Mouse (Mus musculus) hindbrain, postnatal 0 days (tissue): ENCODE data around the gene Inpp5a. TPM values are rescaled to one million over a fixed set of nuclear protein-coding genes. Genes with fewer than 3 reads are reported as not detected.

Experiments used
- ATAC-seq: fragments of 200-750 bp; cut with Nextera tagmentation; 2 replicates; pipeline ENCODE4 v1.8.0; 2017; ENCODE audit warnings: mild to moderate bottlenecking, moderate TSS enrichment, moderate library complexity
- DNase-seq: peaks from one replicate; pipeline ENCODE4 v3.0.0-alpha.2; 2015; ENCODE audit warnings: low spot score
- H3K27ac ChIP-seq: fragments of 300-500 bp; sonication (generic); 2 replicates; pipeline ENCODE4 v1.5.1; 2014; ENCODE audit warnings: mild to moderate bottlenecking
- H3K27me3 ChIP-seq: fragments of 300-500 bp; sonication (generic); 2 replicates; pipeline ENCODE4 v1.6.1; 2014; ENCODE audit warnings: low read length, mixed read lengths; ENCODE audit not compliant: insufficient read depth
- H3K36me3 ChIP-seq: fragments of 300-500 bp; sonication (generic); 2 replicates; pipeline ENCODE4 v1.6.1; 2014; ENCODE audit warnings: low read length, mixed read lengths; ENCODE audit not compliant: insufficient read depth
- H3K4me1 ChIP-seq: fragments of 300-500 bp; sonication (generic); 2 replicates; pipeline ENCODE4 v1.6.1; 2014; ENCODE audit warnings: antibody characterized with exemption, low read length, mixed read lengths; ENCODE audit not compliant: insufficient read depth
- H3K4me2 ChIP-seq: fragments of 300-500 bp; sonication (generic); 2 replicates; pipeline ENCODE4 v1.6.1; 2014; ENCODE audit warnings: low read depth, mild to moderate bottlenecking, low read length, moderate library complexity, mixed read lengths
- H3K4me3 ChIP-seq: fragments of 300-500 bp; sonication (generic); 2 replicates; pipeline ENCODE4 v1.5.1; 2014; ENCODE audit warnings: low read length
- H3K9ac ChIP-seq: fragments of 300-500 bp; sonication (generic); replicated peaks from 2 replicates; pipeline ENCODE4 v1.6.1; 2014; ENCODE audit warnings: mild to moderate bottlenecking, low read length, moderate library complexity, mixed read lengths
- H3K9me3 ChIP-seq: fragments of 300-500 bp; sonication (generic); 2 replicates; pipeline ENCODE4 v1.6.1; 2016; ENCODE audit warnings: low read length, mixed read lengths
- CTCF ChIP-seq: IDR thresholded peaks from 2 replicates; pipeline ENCODE4 v1.5.1; 2016; ENCODE audit warnings: antibody characterized with exemption, control low read depth, low read depth
- WGBS: fragments of 180-500 bp; shearing (Covaris S2); extraction: QIAGEN DNeasy Blood & Tissue Kit; methylation state at CpG from one replicate; pipeline ENCODE4 v1.1.7; 2014; 5-methylcytosine and 5-hydroxymethylcytosine counted together
- polyA plus RNA-seq: library from polyadenylated mRNA; unstranded; fragments of >200 nt; fragmentation: Nextera tagmentation; extraction: Ambion mirVana; gene quantifications from 2 replicates; pipeline ENCODE4 v1.2.1, GENCODE M21; 2015
- total RNA-seq: library from RNA; depleted of rRNA; stranded (reverse); fragments of >200 nt; gene quantifications from 2 replicates; pipeline ENCODE4 v1.2.3, GENCODE M21; 2014; rRNA removed

Gene Inpp5a
- total RNA-seq, result 16.6 and 17.5 TPM in 2 replicates
- 23.6 and 25.3 TPM in 2 replicates for polyA plus RNA-seq

DNA sequence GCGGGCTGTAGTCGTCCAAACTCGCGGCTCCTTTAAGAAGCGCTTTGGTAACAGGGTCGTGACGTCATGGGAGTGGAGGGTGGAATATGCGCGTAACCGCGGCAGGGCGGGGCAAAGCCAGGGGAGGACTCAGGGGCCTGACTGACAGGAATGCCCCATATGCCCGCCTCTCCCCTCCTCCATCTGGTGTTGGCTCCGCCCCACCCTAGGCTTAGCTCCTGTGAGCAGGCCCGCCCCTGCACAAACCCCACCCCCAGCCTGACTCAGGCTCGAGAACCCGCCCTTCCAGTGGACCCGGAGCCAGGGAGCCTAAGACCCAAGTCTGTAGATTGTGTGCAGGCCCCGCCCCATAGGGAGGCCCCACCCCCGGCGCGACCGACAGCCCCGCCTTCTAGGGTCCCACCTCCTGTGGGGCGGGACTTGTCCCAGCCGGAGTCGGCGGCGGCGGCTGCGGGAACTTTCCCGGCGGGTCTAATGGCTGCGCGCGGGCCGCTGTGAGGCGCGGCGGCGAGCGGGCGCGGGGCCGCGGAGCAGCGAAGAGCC lies at the start of gene Inpp5a:
Inpp5a (plus strand) TSS at position 440 of the 543 bp plus-strand sequence.
- no peaks in the 10 kb centered on the region for H3K9me3 ChIP-seq
- TF ChIP-seq CTCF, result no peak
- ATAC-seq (peak; percentile 99), DNase-seq (peak; percentile 99)
- no peaks in the 10 kb centered on the region for H3K36me3 ChIP-seq
- peak within 1 kb of the TSS; percentile 83 for H3K27ac ChIP-seq
- peak within 1 kb of the TSS; percentile 89 for H3K9ac ChIP-seq
- H3K4me2 ChIP-seq, result peak within 1 kb of the TSS; percentile 83
- under 1% methylated on average over 41 of the region's 47 CpGs for WGBS
- H3K4me1 ChIP-seq, result peaks cover 38% of the 10 kb centered on the region
- H3K4me3 ChIP-seq, result peak within 1 kb of the TSS; percentile 87
- H3K27me3 ChIP-seq, result no peaks in the 10 kb centered on the region

DNA sequence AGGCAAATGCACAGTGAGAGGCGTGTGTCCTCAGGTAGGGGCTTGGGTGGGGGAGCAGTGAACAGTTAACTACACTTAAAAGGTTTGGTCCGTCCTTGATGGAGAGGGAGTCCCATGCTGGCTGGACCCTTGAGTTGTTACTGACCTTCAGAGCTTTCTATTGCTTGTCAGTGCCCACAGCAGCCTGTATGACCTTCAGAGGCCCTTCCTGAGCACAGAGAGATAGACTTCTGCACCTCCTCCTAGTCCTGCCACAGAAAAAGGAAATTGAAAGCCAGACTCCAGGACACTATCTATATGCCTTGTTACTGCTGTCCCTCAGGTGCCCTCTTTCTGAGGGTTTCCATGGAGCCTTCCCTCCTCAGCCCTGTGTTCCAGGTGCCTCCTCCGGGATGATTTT lies 49.7 kb upstream of the Inpp5a start:
- Histone ChIP-seq H3K27ac (no peak overlapping the region), H3K4me3 (no peak overlapping the region), H3K27me3 (no peaks in the 10 kb centered on the region), H3K9me3 (no peaks in the 10 kb centered on the region), H3K36me3 (no peaks in the 10 kb centered on the region), H3K4me1 (no peaks in the 10 kb centered on the region), H3K4me2 (no peak overlapping the region), H3K9ac (no peak overlapping the region)
- 78% methylated on average over 3 of the region's 3 CpGs for WGBS
- TF ChIP-seq CTCF, result no peak
- ATAC-seq (no peak), DNase-seq (no peak)

DNA sequence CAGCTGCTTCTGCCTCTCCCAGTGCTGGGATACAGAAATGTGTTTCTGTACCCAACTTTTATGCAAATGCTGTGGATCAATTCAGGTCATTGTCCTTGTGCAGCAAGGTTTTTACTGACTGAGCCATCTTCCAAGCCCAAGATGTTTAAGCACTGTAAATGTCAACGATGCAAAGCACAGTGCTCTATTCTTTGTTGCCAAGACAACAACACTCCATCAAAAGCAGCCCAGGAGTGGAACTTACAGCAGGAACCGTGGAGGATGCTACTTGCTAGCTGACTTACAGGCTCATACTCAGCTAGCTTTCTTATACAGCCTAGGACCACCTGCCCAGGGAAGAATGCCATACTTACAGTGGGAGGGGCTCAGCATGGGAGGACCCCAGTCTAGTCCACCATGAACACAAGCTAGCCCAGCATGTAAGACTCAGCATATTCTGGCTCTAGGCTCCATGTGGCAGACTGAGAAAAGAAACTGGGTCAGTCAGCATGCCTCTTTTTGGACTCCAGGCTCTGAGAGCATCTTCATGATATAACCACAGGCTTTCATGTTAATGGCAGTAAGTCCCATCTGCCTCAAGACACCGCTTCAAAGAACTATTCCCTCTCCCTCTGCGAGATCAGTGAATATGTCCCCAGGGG lies 47.8 kb upstream of the Inpp5a start:
- no peaks in the 10 kb centered on the region for H3K4me1 ChIP-seq
- H3K27me3 ChIP-seq, result no peaks in the 10 kb centered on the region
- WGBS, result 34% methylated on average over 4 of the region's 4 CpGs
- ATAC-seq, result no peak
- H3K27ac ChIP-seq, result no peak overlapping the region
- no peak overlapping the region for H3K4me2 ChIP-seq
- H3K9ac ChIP-seq, result no peak overlapping the region
- H3K36me3 ChIP-seq, result no peaks in the 10 kb centered on the region
- H3K4me3 ChIP-seq, result no peak overlapping the region
- no peak for DNase-seq
- no peak for TF ChIP-seq CTCF
- H3K9me3 ChIP-seq, result no peaks in the 10 kb centered on the region

DNA sequence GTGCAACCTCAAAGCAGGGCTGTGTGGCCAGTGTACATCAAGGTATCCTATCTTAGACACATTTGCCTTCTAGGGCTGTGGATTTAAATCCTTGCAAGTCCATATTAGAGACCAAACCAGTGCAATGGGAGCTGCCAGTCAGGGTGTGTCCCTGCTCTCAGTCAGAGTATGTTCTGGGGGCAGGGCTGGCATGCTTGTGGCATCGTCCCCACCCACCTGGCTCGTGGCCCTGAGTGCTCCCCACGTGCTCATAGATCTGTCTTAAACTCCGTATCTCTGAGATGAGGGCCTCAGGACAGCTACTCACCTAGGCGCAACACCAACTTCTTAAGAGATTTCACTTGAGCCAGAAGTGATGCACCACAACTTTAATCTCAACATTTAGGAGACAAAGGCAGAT lies 46.1 kb upstream of the Inpp5a start:
- ATAC-seq (no peak), DNase-seq (no peak)
- H3K27ac ChIP-seq, result no peak overlapping the region
- no peaks in the 10 kb centered on the region for H3K36me3 ChIP-seq
- no peak overlapping the region for H3K4me2 ChIP-seq
- no peaks in the 10 kb centered on the region for H3K9me3 ChIP-seq
- 76% methylated on average over 5 of the region's 5 CpGs for WGBS
- no peak overlapping the region for H3K9ac ChIP-seq
- H3K4me1 ChIP-seq, result no peaks in the 10 kb centered on the region
- TF ChIP-seq CTCF, result no peak
- H3K4me3 ChIP-seq, result no peak overlapping the region
- no peaks in the 10 kb centered on the region for H3K27me3 ChIP-seq

DNA sequence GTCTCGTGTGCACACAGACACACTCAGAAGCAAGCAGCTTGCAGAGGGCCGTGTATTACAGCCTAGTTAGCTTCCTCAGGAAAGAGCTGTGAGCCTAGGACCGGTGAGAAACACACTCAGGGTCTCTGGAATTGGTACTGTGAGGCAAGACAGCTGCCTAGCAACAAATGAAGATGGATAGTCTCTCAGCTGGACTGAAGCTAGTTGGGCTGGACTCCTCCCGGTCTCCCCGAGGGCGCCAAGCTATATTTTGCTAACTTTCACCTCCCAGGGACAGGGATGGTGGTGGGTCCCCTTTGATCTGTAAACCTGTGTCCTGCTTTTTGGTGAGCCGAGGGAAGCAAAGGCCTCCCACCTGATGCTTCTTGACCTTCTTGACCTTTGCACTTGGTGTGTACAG lies 41.9 kb upstream of the Inpp5a start:
- WGBS, result 44% methylated on average over 7 of the region's 7 CpGs
- DNase-seq (no peak), ATAC-seq (no peak)
- H3K27ac ChIP-seq, result no peak overlapping the region
- H3K4me2 ChIP-seq, result no peak overlapping the region
- H3K9me3 ChIP-seq, result no peaks in the 10 kb centered on the region
- no peak for TF ChIP-seq CTCF
- H3K4me1 ChIP-seq, result no peaks in the 10 kb centered on the region
- no peaks in the 10 kb centered on the region for H3K36me3 ChIP-seq
- H3K9ac ChIP-seq, result no peak overlapping the region
- H3K4me3 ChIP-seq, result no peak overlapping the region
- no peaks in the 10 kb centered on the region for H3K27me3 ChIP-seq

DNA sequence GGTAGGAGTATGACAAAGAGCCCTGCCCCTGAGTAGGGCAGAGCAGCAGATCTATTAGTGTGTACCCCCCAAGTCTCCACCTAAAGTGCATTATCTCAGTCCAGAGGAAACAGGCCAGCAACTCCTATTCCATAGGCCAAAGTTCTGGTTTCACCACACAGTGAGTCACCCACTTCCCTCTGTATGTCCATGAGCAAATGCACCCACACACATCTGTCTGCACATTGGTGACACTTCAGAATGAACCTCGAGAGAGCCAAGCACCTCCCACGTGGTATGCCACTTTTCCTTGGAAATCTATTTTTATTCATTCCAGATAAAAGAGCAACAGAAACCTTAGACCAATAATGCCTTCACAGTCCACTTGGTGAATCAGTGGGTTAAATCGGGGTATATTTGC lies 38.3 kb upstream of the Inpp5a start:
- no peaks in the 10 kb centered on the region for H3K36me3 ChIP-seq
- no peaks in the 10 kb centered on the region for H3K9me3 ChIP-seq
- WGBS, result 85% methylated on average over 3 of the region's 3 CpGs
- no peaks in the 10 kb centered on the region for H3K27me3 ChIP-seq
- H3K9ac ChIP-seq, result no peak overlapping the region
- no peak for DNase-seq
- TF ChIP-seq CTCF, result no peak
- H3K4me2 ChIP-seq, result no peak overlapping the region
- no peaks in the 10 kb centered on the region for H3K4me1 ChIP-seq
- H3K27ac ChIP-seq, result no peak overlapping the region
- no peak overlapping the region for H3K4me3 ChIP-seq
- no peak for ATAC-seq
